Mouse (Mus musculus): ENCODE measurements around the gene Fam43b. TPM values are rescaled to one million over a fixed set of nuclear protein-coding genes. Genes with fewer than 3 reads are reported as not detected.
A peak's percentile ranks its signal among the peaks of the same experiment; 100 is the strongest.

Fam43b gene
- polyA plus RNA-seq, 1 experiment from 2014 or later: 0.24 TPM

- 56% methylated on average over 14 of the region's 14 CpGs for WGBS
- no peaks in the 10 kb centered on the region for H3K36me3 ChIP-seq (ENCODE audit: control insufficient read depth, insufficient read depth, low read length)
These were observed 17.1 kb downstream of the Fam43b start for GRCm38 (mm10) chr4:138379091-138379840.

DNA sequence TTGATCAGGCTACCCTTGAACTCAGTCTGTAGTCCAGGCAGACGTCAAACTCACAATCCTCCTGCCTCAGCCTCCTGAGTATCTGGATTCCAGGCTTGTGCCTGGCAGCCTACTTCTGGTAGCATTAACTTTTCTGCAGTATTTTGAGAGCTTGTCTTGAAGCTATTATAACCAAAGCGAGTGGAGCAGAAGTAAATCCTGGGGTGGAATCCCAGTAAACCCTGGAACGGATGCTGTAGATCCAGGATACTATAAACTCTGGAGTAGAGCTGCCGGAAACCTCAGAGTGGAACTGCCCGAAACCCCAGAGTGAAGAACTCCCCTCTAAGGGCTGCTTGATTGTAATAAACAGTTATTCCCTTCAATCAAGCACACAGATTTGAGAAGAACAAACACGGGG lies 18.8 kb downstream of the Fam43b start:
- DNase-seq (ENCODE audit: low spot score): peak; percentile 24
- WGBS: 44% methylated on average over 6 of the region's 6 CpGs
- ATAC-seq (ENCODE audit: low read depth): no peak

More at GRCm38 (mm10) chr4:138379091-138379840, 17.1 kb downstream of the Fam43b start:
- Histone ChIP-seq H3K4me3 (ENCODE audit: low read depth, low read length) (no peak overlapping the region), H3K9me3 (ENCODE audit: control insufficient read depth, low read length) (no peaks in the 10 kb centered on the region), H3K4me2 (ENCODE audit: low read depth, low read length) (no peak overlapping the region), H3K27ac (replicated peaks; ENCODE audit: low read depth, low read length) (no peak overlapping the region), H3K9ac (ENCODE audit: low read depth, low read length) (no peak overlapping the region), H3K4me1 (ENCODE audit: control insufficient read depth, insufficient read depth, low read length) (no peaks in the 10 kb centered on the region), H3K27me3 (replicated peaks; ENCODE audit: control insufficient read depth, insufficient read depth, low read length) (no peaks in the 10 kb centered on the region)
- ATAC-seq (ENCODE audit: low read depth) (no peak), DNase-seq (ENCODE audit: low spot score) (peak; percentile 69)

DNA sequence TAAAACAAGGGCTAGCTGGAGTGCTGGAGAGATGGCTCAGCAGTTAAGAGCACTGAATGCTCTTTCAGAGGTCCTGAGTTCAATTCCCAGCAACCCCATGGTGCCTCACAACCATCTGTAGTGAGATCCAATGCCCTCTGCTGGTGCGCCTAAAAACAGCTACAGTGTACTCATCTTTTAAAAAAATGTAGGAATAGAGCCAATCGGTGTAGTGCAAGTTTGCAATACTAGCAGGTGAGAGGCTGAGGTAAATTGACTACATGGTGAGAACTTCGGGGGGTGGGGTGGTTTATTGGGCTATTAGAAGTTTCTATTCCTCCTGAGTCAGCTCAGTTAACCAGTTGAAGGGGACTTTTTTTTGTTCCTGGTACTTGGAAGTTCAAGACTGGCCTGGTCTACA lies 21.2 kb downstream of the Fam43b start:
- Histone ChIP-seq H3K9ac (ENCODE audit: low read depth, low read length) (no peak overlapping the region), H3K27me3 (replicated peaks; ENCODE audit: control insufficient read depth, insufficient read depth, low read length) (no peaks in the 10 kb centered on the region), H3K4me1 (ENCODE audit: control insufficient read depth, insufficient read depth, low read length) (no peaks in the 10 kb centered on the region), H3K4me3 (ENCODE audit: low read depth, low read length) (no peak overlapping the region), H3K27ac (replicated peaks; ENCODE audit: low read depth, low read length) (no peak overlapping the region), H3K36me3 (ENCODE audit: control insufficient read depth, insufficient read depth, low read length) (no peaks in the 10 kb centered on the region), H3K9me3 (ENCODE audit: control insufficient read depth, low read length) (no peaks in the 10 kb centered on the region), H3K4me2 (ENCODE audit: low read depth, low read length) (no peak overlapping the region)
- WGBS: 74% methylated on average over 3 of the region's 3 CpGs
- DNase-seq (ENCODE audit: low spot score) (no peak), ATAC-seq (ENCODE audit: low read depth) (no peak)

More for the DNA sequence above, 18.8 kb downstream of the Fam43b start:
- no peaks in the 10 kb centered on the region for H3K27me3 ChIP-seq (replicated peaks; ENCODE audit: control insufficient read depth, insufficient read depth, low read length)
- H3K36me3 ChIP-seq (ENCODE audit: control insufficient read depth, insufficient read depth, low read length): no peaks in the 10 kb centered on the region
- H3K4me2 ChIP-seq (ENCODE audit: low read depth, low read length): no peak overlapping the region
- no peak overlapping the region for H3K9ac ChIP-seq (ENCODE audit: low read depth, low read length)
- H3K27ac ChIP-seq (replicated peaks; ENCODE audit: low read depth, low read length): no peak overlapping the region
- no peaks in the 10 kb centered on the region for H3K4me1 ChIP-seq (ENCODE audit: control insufficient read depth, insufficient read depth, low read length)
- no peaks in the 10 kb centered on the region for H3K9me3 ChIP-seq (ENCODE audit: control insufficient read depth, low read length)
- H3K4me3 ChIP-seq (ENCODE audit: low read depth, low read length): no peak overlapping the region

DNA sequence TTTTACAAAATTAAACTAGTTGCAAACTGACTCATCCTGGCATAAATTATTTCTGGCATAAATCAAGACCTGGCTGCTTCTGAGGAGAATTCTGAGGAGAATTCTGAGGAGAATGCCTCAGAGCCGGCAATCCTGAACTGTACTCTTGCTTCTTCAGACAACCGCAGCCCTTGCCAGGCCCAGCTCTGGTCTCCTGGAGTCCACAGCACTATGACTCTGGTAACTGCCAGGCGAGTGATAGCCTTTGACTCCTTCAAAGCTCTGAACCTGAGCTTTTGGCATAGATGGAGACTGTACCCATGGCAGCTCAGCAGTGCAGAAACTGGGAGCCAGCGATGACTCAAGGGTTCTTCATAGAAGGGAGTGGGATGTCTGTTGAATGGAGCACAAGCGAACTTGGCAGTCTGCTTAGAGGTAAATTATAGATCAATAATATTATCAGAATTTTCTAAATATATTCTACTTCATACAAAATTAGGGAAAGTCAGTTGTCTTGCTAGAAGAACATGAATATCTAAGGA lies 25.3 kb downstream of the Fam43b start:
- Histone ChIP-seq H3K4me1 (ENCODE audit: control insufficient read depth, insufficient read depth, low read length) (peaks cover 8% of the 10 kb centered on the region; the same call in 1 of the 2 replicates), H3K36me3 (ENCODE audit: control insufficient read depth, insufficient read depth, low read length) (no peaks in the 10 kb centered on the region), H3K4me3 (ENCODE audit: low read depth, low read length) (no peak overlapping the region), H3K9me3 (ENCODE audit: control insufficient read depth, low read length) (0 out of 2 replicates have a peak, but pooled peaks cover 3% of the 10 kb centered on the region), H3K9ac (ENCODE audit: low read depth, low read length) (no peak overlapping the region), H3K27me3 (replicated peaks; ENCODE audit: control insufficient read depth, insufficient read depth, low read length) (peaks cover 21% of the 10 kb centered on the region), H3K27ac (replicated peaks; ENCODE audit: low read depth, low read length) (no peak overlapping the region), H3K4me2 (ENCODE audit: low read depth, low read length) (no peak overlapping the region)
- no peak for DNase-seq (ENCODE audit: low spot score)
- ATAC-seq (ENCODE audit: low read depth): no peak
- WGBS: 79% methylated on average over 5 of the region's 5 CpGs

DNA sequence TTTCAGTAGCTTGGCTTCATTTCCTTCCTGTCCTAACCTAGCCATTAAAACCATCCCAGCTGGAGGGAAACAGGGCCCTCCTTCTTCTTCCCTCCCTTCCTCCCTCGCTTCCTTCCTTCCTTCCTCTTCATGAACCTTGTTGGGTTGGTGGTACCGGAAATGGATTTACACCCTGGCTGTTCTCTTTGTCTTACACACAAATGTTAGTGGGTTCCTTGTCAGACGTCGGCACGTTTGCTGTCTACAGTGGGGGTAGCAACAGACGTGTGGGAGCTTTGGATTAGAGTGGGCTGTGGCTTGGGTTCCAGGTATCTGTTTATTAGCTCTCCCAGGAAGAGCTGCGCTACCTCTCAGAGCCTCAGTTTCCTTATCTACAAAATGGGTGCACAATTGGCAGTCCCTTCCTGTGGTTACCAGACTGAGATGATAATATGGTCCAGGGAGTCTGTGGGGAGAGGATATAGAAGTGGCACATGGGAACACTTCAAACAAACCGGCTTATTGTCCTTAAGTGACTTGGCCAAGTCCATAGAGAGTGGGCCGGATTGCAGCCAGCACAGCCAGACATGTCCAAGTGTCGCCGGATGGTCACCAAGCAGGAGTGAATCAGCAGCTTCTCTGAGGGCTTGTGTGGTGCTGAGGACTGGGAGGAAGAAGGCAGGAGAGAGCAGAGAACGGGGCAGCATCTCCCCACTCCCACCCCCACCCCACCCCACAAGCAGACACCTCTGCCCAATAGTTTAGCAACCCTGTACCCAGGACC lies 27.6 kb downstream of the Fam43b start:
- ATAC-seq (ENCODE audit: low read depth) (no peak), DNase-seq (ENCODE audit: low spot score) (no peak)
- peaks cover 21% of the 10 kb centered on the region for H3K27me3 ChIP-seq (replicated peaks; ENCODE audit: control insufficient read depth, insufficient read depth, low read length)
- no peak overlapping the region for H3K4me3 ChIP-seq (ENCODE audit: low read depth, low read length)
- H3K9ac ChIP-seq (ENCODE audit: low read depth, low read length): no peak overlapping the region
- 79% methylated on average over 12 of the region's 12 CpGs for WGBS
- peaks cover 8% of the 10 kb centered on the region; the same call in 1 of the 2 replicates for H3K4me1 ChIP-seq (ENCODE audit: control insufficient read depth, insufficient read depth, low read length)
- H3K4me2 ChIP-seq (ENCODE audit: low read depth, low read length): peak overlapping the region; percentile 62; the same call in 1 of the 2 replicates
- no peaks in the 10 kb centered on the region for H3K36me3 ChIP-seq (ENCODE audit: control insufficient read depth, insufficient read depth, low read length)
- 0 out of 2 replicates have a peak, but pooled peaks cover 3% of the 10 kb centered on the region for H3K9me3 ChIP-seq (ENCODE audit: control insufficient read depth, low read length)
- no peak overlapping the region for H3K27ac ChIP-seq (replicated peaks; ENCODE audit: low read depth, low read length)

DNA sequence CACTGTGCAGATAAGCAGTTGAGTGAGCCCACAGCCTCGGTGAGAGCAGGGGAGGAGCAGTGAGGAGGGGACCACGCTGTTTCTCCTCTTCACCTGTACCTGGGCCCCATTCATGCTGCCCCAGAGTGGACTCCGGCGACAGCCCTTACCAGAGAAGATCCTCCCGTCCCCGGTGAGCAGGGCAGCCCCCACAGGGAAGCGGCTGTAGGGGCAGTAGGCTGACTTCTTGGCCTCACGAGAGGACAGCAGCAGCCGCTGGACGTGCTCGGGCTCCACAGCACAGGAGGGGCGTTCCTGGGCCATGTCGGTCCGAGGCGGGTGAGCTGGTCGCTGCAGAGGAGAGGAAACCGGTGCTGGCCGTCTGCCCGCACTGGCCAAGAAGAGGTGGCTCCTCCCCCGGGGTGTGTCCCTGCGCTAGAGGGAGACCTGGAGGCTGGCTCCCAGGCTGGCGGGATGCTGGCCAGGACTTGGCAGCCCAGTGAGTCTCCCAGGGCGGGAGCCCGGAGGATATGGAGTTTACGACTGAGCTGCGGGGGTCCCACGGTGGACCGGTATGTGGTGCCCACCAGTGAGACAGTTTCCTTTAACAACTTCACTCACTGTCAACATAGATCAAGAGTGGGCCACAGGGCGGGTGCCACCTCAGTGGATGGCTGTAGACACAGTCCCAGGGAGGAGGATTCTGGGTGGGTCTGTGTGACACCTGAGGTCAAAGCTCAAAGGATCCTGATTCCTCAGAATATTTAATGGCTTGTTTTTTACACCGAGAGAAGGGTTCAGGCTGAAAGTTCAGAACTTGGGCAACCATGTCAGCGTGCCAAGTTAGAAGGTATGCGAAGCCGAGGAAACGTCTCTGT lies 28.5 kb downstream of the Fam43b start, which contains the start of gene Cda:
Gene Cda (minus strand): TSS at position 352 of the 857 bp plus-strand sequence.
- H3K9ac ChIP-seq (ENCODE audit: low read depth, low read length): peak within 1 kb of the TSS; percentile 45
- H3K27ac ChIP-seq (replicated peaks; ENCODE audit: low read depth, low read length): no peak within 1 kb of the TSS
- peak within 1 kb of the TSS; percentile 62 for H3K4me2 ChIP-seq (ENCODE audit: low read depth, low read length)
- ATAC-seq (ENCODE audit: low read depth): peak; percentile 89
- 6% methylated on average over 29 of the region's 34 CpGs for WGBS
- H3K36me3 ChIP-seq (ENCODE audit: control insufficient read depth, insufficient read depth, low read length): no peaks in the 10 kb centered on the region
- peaks cover 8% of the 10 kb centered on the region; the same call in 1 of the 2 replicates for H3K4me1 ChIP-seq (ENCODE audit: control insufficient read depth, insufficient read depth, low read length)
- 0 out of 2 replicates have a peak, but pooled peaks cover 3% of the 10 kb centered on the region for H3K9me3 ChIP-seq (ENCODE audit: control insufficient read depth, low read length)
- H3K4me3 ChIP-seq (ENCODE audit: low read depth, low read length): peak within 1 kb of the TSS; percentile 32
- peak; percentile 90 for DNase-seq (ENCODE audit: low spot score)
- H3K27me3 ChIP-seq (replicated peaks; ENCODE audit: control insufficient read depth, insufficient read depth, low read length): peaks cover 21% of the 10 kb centered on the region

- WGBS: 75% methylated on average over 2 of the region's 2 CpGs
- H3K4me2 ChIP-seq (ENCODE audit: low read depth, low read length): no peak overlapping the region
- no peak for ATAC-seq (ENCODE audit: low read depth)
- no peak overlapping the region for H3K27ac ChIP-seq (replicated peaks; ENCODE audit: low read depth, low read length)
- H3K27me3 ChIP-seq (replicated peaks; ENCODE audit: control insufficient read depth, insufficient read depth, low read length): peaks cover 28% of the 10 kb centered on the region
- peaks cover 8% of the 10 kb centered on the region; the same call in 1 of the 2 replicates for H3K4me1 ChIP-seq (ENCODE audit: control insufficient read depth, insufficient read depth, low read length)
- H3K4me3 ChIP-seq (ENCODE audit: low read depth, low read length): no peak overlapping the region
- no peak for DNase-seq (ENCODE audit: low spot score)
- no peak overlapping the region for H3K9ac ChIP-seq (ENCODE audit: low read depth, low read length)
- 0 out of 2 replicates have a peak, but pooled peaks cover 3% of the 10 kb centered on the region for H3K9me3 ChIP-seq (ENCODE audit: control insufficient read depth, low read length)
- H3K36me3 ChIP-seq (ENCODE audit: control insufficient read depth, insufficient read depth, low read length): no peaks in the 10 kb centered on the region
These were observed 29.8 kb downstream of the Fam43b start for GRCm38 (mm10) chr4:138366561-138366960.

GRCm38 (mm10) chr4:138363511-138363910 lies 32.8 kb downstream of the Fam43b start:
- Histone ChIP-seq H3K9me3 (ENCODE audit: control insufficient read depth, low read length) (0 out of 2 replicates have a peak, but pooled peaks cover 3% of the 10 kb centered on the region), H3K4me1 (ENCODE audit: control insufficient read depth, insufficient read depth, low read length) (peaks cover 8% of the 10 kb centered on the region; the same call in 1 of the 2 replicates), H3K27ac (replicated peaks; ENCODE audit: low read depth, low read length) (no peak overlapping the region), H3K27me3 (replicated peaks; ENCODE audit: control insufficient read depth, insufficient read depth, low read length) (peaks cover 34% of the 10 kb centered on the region), H3K4me2 (ENCODE audit: low read depth, low read length) (no peak overlapping the region), H3K4me3 (ENCODE audit: low read depth, low read length) (no peak overlapping the region), H3K9ac (ENCODE audit: low read depth, low read length) (no peak overlapping the region), H3K36me3 (ENCODE audit: control insufficient read depth, insufficient read depth, low read length) (no peaks in the 10 kb centered on the region)
- no peak for ATAC-seq (ENCODE audit: low read depth)
- no peak for DNase-seq (ENCODE audit: low spot score)
- WGBS: 39% methylated on average over 4 of the region's 5 CpGs
